Mouse (Mus musculus): Measurements from ENCODE around the gene Gnl3l. TPM values are rescaled to one million over a fixed set of nuclear protein-coding genes. Genes with fewer than 3 reads are reported as not detected.

Gnl3l gene
- polyA plus RNA-seq, 1 experiment: 19.6 TPM

DNA sequence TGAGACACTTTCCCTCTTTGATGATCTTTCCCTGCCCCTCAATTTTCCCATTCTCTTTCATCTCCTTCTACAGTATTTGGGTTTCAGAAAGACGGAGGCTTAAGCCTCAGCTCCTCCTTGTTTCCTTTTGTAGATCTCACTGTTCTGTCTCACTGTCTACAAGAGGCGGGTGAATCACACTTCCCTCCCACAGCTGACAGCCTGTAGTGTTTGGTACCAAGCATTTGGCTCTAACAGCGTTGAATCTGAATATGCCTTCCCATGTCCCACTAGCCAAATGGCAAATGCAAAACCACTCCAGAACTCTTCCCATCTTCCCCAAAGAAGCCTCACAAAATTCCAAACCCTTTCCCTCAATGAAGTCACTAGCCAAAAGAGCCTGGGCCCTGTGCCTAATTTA is 20.3 kb downstream of the Gnl3l start:
- Histone ChIP-seq H3ac (ENCODE audit: control insufficient read depth, insufficient read length, low read depth) (no peak overlapping the region), H3K36me3 (ENCODE audit: control insufficient read depth, insufficient read depth) (peaks cover 29% of the 10 kb centered on the region)

DNA sequence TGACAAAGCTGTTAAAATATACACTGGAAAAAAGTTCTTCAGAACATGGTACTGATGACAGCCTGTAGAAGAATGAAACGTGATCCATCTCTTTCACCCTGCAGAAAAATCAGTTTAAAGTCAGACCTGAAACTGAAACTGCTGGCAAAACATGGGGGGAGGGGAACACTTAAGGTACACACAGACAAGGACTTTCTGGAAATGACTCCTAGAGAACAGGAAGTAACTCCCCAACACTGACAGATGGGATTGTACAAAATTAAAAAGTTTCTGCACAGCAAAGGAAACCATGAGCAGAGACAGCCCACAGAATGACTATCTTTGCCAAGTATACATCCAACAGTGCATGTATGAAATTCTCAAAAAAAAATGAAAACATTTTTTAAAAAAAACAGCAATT is 35.5 kb downstream of the Gnl3l start:
- Histone ChIP-seq H3K79me3 (ENCODE audit: low read depth) (no peaks in the 10 kb centered on the region), H3K36me3 (ENCODE audit: control insufficient read depth, insufficient read depth) (peaks cover 12% of the 10 kb centered on the region), H3K79me2 (ENCODE audit: control insufficient read depth, insufficient read depth) (no peaks in the 10 kb centered on the region), H3K27me3 (ENCODE audit: control insufficient read depth, insufficient read depth, insufficient read length) (no peaks in the 10 kb centered on the region), H3K4me3 (ENCODE audit: insufficient read depth, poor library complexity, severe bottlenecking) (no peak overlapping the region), H3ac (ENCODE audit: control insufficient read depth, insufficient read length, low read depth) (no peak overlapping the region)
- TF ChIP-seq USF1 (IDR thresholded peaks at IDR 0.05; ENCODE audit: low read depth): no peak
- no peak for TF ChIP-seq MYOG (IDR thresholded peaks at IDR 0.05; ENCODE audit: control insufficient read depth, extremely low read depth, insufficient read length)
- no peak for TF ChIP-seq CTCF (IDR thresholded peaks at IDR 0.05; ENCODE audit: control insufficient read depth, insufficient read depth, insufficient read length)
- TF ChIP-seq MAX (IDR thresholded peaks at IDR 0.05): no peak

More for the DNA sequence above, 20.3 kb downstream of the Gnl3l start:
- H3K79me3 ChIP-seq (ENCODE audit: low read depth): no peaks in the 10 kb centered on the region
- no peaks in the 10 kb centered on the region for H3K79me2 ChIP-seq (ENCODE audit: control insufficient read depth, insufficient read depth)
- H3K4me3 ChIP-seq (ENCODE audit: insufficient read depth, poor library complexity, severe bottlenecking): no peak overlapping the region
- no peaks in the 10 kb centered on the region for H3K27me3 ChIP-seq (ENCODE audit: control insufficient read depth, insufficient read depth, insufficient read length)
- no peak for TF ChIP-seq MAX (IDR thresholded peaks at IDR 0.05)
- no peak for TF ChIP-seq MYOD1 (IDR thresholded peaks at IDR 0.05; ENCODE audit: control insufficient read depth, insufficient read length, low read depth)
- TF ChIP-seq CTCF (IDR thresholded peaks at IDR 0.05; ENCODE audit: control insufficient read depth, insufficient read depth, insufficient read length): no peak
- TF ChIP-seq USF1 (IDR thresholded peaks at IDR 0.05; ENCODE audit: low read depth): no peak
- TF ChIP-seq CEBPB (IDR thresholded peaks at IDR 0.05; ENCODE audit: low read depth): no peak
- no peak for TF ChIP-seq FOSL1 (IDR thresholded peaks at IDR 0.05; ENCODE audit: insufficient read depth, low read length, poor library complexity, severe bottlenecking)
- no peak for TF ChIP-seq MYOG (IDR thresholded peaks at IDR 0.05; ENCODE audit: control insufficient read depth, extremely low read depth, insufficient read length)

DNA sequence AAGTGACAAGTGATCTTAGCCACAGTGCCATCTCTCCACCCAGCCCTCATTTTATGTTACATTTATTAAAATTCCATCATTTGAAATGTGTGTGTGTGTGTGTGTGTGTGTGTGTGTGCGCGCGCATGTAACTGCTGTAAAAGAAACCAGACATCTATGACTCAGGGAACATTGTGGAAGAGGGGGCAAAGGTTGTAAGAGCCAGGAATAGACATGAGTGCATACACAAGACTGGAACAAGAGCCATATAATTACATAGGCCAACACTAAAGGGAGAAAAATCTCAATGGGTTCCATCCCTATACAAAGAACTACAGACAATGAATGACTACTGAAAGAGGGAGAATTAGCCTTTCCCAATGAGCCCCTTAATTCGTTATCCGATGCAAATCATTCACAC is 41.7 kb downstream of the Gnl3l start:
- H3K27me3 ChIP-seq (ENCODE audit: control insufficient read depth, insufficient read depth, insufficient read length): no peaks in the 10 kb centered on the region

DNA sequence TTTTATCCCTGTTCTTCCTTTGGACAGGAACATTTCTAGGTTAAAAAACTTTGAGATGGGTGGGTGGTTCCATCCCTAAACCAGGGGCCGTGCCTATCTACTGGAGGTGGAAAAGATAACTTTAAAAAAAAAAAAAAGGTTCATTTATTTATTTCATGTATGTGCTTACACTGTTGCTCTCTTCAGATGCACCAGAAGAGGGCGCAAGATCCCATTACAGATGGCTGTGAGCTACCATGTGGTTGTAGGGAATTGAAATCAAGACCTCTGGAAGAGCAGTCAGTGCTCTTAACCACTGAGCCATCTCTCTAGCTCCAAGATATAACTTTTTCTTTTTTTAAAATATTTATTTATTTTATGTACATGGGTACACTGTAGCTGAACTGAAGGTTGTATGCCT is 54.1 kb downstream of the Gnl3l start:
- no peak overlapping the region for H3K4me3 ChIP-seq (ENCODE audit: insufficient read depth, poor library complexity, severe bottlenecking)
- no peaks in the 10 kb centered on the region for H3K36me3 ChIP-seq (ENCODE audit: control insufficient read depth, insufficient read depth)
- no peaks in the 10 kb centered on the region for H3K27me3 ChIP-seq (ENCODE audit: control insufficient read depth, insufficient read depth, insufficient read length)
- no peak overlapping the region for H3ac ChIP-seq (ENCODE audit: control insufficient read depth, insufficient read length, low read depth)
- H3K79me3 ChIP-seq (ENCODE audit: low read depth): no peaks in the 10 kb centered on the region
- TF ChIP-seq MAX (IDR thresholded peaks at IDR 0.05) (no peak), USF1 (IDR thresholded peaks at IDR 0.05; ENCODE audit: low read depth) (no peak), MYOD1 (IDR thresholded peaks at IDR 0.05; ENCODE audit: control insufficient read depth, insufficient read length, low read depth) (no peak), MYOG (IDR thresholded peaks at IDR 0.05; ENCODE audit: control insufficient read depth, extremely low read depth, insufficient read length) (no peak), CEBPB (IDR thresholded peaks at IDR 0.05; ENCODE audit: low read depth) (no peak), CTCF (IDR thresholded peaks at IDR 0.05; ENCODE audit: control insufficient read depth, insufficient read depth, insufficient read length) (no peak), FOSL1 (IDR thresholded peaks at IDR 0.05; ENCODE audit: insufficient read depth, low read length, poor library complexity, severe bottlenecking) (no peak)
- H3K79me2 ChIP-seq (ENCODE audit: control insufficient read depth, insufficient read depth): no peaks in the 10 kb centered on the region

More for the DNA sequence above, 41.7 kb downstream of the Gnl3l start:
- H3K79me2 ChIP-seq (ENCODE audit: control insufficient read depth, insufficient read depth): no peaks in the 10 kb centered on the region
- H3K79me3 ChIP-seq (ENCODE audit: low read depth): no peaks in the 10 kb centered on the region
- H3ac ChIP-seq (ENCODE audit: control insufficient read depth, insufficient read length, low read depth): no peak overlapping the region
- H3K36me3 ChIP-seq (ENCODE audit: control insufficient read depth, insufficient read depth): no peaks in the 10 kb centered on the region
- no peak overlapping the region for H3K4me3 ChIP-seq (ENCODE audit: insufficient read depth, poor library complexity, severe bottlenecking)
- TF ChIP-seq CTCF (IDR thresholded peaks at IDR 0.05; ENCODE audit: control insufficient read depth, insufficient read depth, insufficient read length) (no peak), USF1 (IDR thresholded peaks at IDR 0.05; ENCODE audit: low read depth) (no peak), MAX (IDR thresholded peaks at IDR 0.05) (no peak), MYOD1 (IDR thresholded peaks at IDR 0.05; ENCODE audit: control insufficient read depth, insufficient read length, low read depth) (no peak), CEBPB (IDR thresholded peaks at IDR 0.05; ENCODE audit: low read depth) (no peak), FOSL1 (IDR thresholded peaks at IDR 0.05; ENCODE audit: insufficient read depth, low read length, poor library complexity, severe bottlenecking) (no peak), MYOG (IDR thresholded peaks at IDR 0.05; ENCODE audit: control insufficient read depth, extremely low read depth, insufficient read length) (no peak)

DNA sequence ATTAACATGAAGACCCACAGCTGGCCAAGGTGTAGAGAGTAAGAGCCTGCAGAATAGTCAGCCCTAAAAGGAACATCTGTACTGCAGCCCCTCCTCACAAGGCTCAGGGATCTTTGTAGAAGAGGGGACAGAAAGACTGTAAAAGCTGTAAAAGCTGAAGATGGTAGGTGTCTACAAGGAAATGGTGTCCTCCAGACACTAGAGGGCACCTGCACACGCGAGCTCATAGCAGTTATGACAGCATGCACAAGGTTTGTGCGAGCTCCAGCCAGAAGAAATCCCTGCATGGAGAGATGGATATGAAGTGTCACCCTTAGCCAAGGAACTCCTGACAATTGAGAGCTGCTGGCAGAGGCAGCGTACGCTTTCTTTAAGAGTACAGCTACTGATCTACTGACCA is 56.4 kb downstream of the Gnl3l start:
- Histone ChIP-seq H3K27me3 (ENCODE audit: control insufficient read depth, insufficient read depth, insufficient read length) (no peaks in the 10 kb centered on the region), H3K4me3 (ENCODE audit: insufficient read depth, poor library complexity, severe bottlenecking) (no peak overlapping the region), H3ac (ENCODE audit: control insufficient read depth, insufficient read length, low read depth) (no peak overlapping the region), H3K36me3 (ENCODE audit: control insufficient read depth, insufficient read depth) (no peaks in the 10 kb centered on the region), H3K79me2 (ENCODE audit: control insufficient read depth, insufficient read depth) (no peaks in the 10 kb centered on the region), H3K79me3 (ENCODE audit: low read depth) (no peaks in the 10 kb centered on the region)
- no peak for TF ChIP-seq MYOD1 (IDR thresholded peaks at IDR 0.05; ENCODE audit: control insufficient read depth, insufficient read length, low read depth)
- no peak for TF ChIP-seq CTCF (IDR thresholded peaks at IDR 0.05; ENCODE audit: control insufficient read depth, insufficient read depth, insufficient read length)
- TF ChIP-seq CEBPB (IDR thresholded peaks at IDR 0.05; ENCODE audit: low read depth): no peak
- TF ChIP-seq MYOG (IDR thresholded peaks at IDR 0.05; ENCODE audit: control insufficient read depth, extremely low read depth, insufficient read length): no peak
- no peak for TF ChIP-seq FOSL1 (IDR thresholded peaks at IDR 0.05; ENCODE audit: insufficient read depth, low read length, poor library complexity, severe bottlenecking)
- TF ChIP-seq MAX (IDR thresholded peaks at IDR 0.05): no peak
- TF ChIP-seq USF1 (IDR thresholded peaks at IDR 0.05; ENCODE audit: low read depth): no peak

Measured in C2C12 (cell line).